Mouse (Mus musculus) liver, adult 2 months (tissue): ENCODE measurements around the gene Xpo5.

Experiments used
- CTCF ChIP-seq: fragments of 200-500 bp; IDR thresholded peaks from 2 replicates; pipeline ENCODE4 v1.5.1; 2011; ENCODE audit warnings: low read depth, low read length, control low read depth
- POLR2A ChIP-seq: fragments of 200-500 bp; IDR thresholded peaks from 2 replicates; pipeline ENCODE4 v1.6.1; 2011; ENCODE audit warnings: low read length, control low read depth; ENCODE audit not compliant: insufficient read depth; ENCODE audit errors: extremely low read depth

- TF ChIP-seq CTCF, result no peak
- TF ChIP-seq POLR2A, result no peak
These were observed 43.3 kb upstream of the Xpo5 start for GRCm38 (mm10) chr17:46159236-46159635.
